Mouse (Mus musculus): ENCODE measurements around the gene Rab23.

Rab23 gene

DNA sequence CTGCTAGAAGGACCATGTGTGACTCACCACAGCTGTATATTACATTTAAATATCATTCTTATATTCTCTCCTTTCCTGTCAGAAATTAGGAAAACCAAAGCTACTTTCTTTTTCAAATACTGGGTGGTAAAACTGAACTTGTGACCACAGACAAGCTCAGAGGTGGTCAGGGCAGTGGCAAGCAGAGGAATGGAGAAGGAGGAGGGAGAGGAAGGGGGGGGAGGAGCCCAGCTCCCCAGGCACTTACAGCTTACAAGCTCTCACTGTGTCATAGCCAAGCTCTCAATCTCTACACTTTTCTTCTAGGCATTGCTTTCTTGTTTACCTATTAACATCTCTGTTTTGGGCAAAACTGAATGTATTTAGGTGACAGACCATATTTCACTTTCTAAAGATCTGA lies 49.1 kb downstream of the Rab23 start:
- no peak for DNase-seq

- DNase-seq: no peak
Measured at GRCm38 (mm10) chr1:33771621-33772020, 51.9 kb downstream of the Rab23 start.

DNA sequence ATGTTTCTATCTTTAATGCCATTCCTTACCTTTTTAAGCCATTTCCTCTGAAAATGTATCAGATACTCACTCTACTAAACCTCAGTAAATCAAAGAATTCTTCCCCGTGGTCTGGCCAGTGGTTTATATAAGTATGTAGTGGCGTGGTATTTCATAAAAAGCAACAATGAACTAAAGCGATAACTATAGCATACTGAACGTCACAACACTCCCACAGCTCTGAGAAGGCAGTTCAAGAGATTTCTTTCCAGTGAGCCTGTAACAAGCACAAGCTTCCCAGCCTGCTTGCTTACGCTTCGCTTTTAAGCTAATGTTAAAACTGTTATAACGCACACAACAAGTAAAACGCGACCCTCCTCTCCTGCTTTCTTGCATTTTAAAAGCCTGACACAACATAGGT lies 52.4 kb downstream of the Rab23 start:
- DNase-seq: no peak

GRCm38 (mm10) chr1:33776175-33776611 lies 56.5 kb downstream of the Rab23 start:
- DNase-seq: no peak

DNA sequence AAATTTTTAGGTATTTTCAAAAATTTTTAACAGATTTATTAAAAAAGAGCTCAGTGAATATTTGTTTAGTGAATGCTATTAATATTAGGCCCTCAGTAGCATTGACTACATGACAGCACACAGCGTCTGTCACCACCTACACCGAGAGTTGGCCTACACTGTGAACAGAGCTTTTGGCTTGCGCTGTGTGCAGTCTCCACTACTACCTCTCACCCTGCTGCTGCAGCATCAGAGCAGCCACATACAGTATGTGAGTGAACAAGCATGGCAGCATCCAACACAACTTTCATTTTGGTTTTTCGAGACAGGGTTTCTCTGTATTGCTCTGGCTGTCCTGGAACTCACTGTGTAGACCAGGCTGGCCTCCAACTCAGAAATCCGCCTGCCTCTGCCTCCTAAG lies 64.9 kb downstream of the Rab23 start:
- DNase-seq: no peak

- no peak for DNase-seq
Measured at GRCm38 (mm10) chr1:33788072-33788471, 68.4 kb downstream of the Rab23 start.

GRCm38 (mm10) chr1:33788493-33788892 lies 68.8 kb downstream of the Rab23 start:
- DNase-seq: no peak

All from thymus, postnatal 14 days (tissue).